Mouse (Mus musculus): Measurements from ENCODE around the gene Ldlr.
"Not testable (repeated sequence)": the region's sequence is repeated elsewhere in the genome, so short reads cannot be mapped to it uniquely, and the experiment has no call there.

Ldlr gene

GRCm38 (mm10) chr9:21758576-21759529 lies 35.6 kb downstream of the Ldlr start:
- DNase-seq: no peak

GRCm38 (mm10) chr9:21759718-21760117 lies 36.4 kb downstream of the Ldlr start:
- no peak for DNase-seq

GRCm38 (mm10) chr9:21760155-21761088 lies 37.1 kb downstream of the Ldlr start, which contains the start of gene Spc24:
Gene Spc24 (minus strand): TSS chr9:21760303.
- peak; percentile 95 to 96 for DNase-seq

- DNase-seq: no peak
These were observed 38.9 kb downstream of the Ldlr start for GRCm38 (mm10) chr9:21762135-21762534.

- no peak for DNase-seq
These were observed 41.1 kb downstream of the Ldlr start for GRCm38 (mm10) chr9:21764084-21764999.

- DNase-seq: no peak
These were observed 44.6 kb downstream of the Ldlr start for GRCm38 (mm10) chr9:21767896-21768295.

- DNase-seq: no peak
These were observed 45.5 kb downstream of the Ldlr start for GRCm38 (mm10) chr9:21768511-21769411.

GRCm38 (mm10) chr9:21769558-21770183 lies 46.4 kb downstream of the Ldlr start:
- no peak for DNase-seq

- not testable (repeated sequence) for DNase-seq
These were observed 50.1 kb downstream of the Ldlr start for GRCm38 (mm10) chr9:21773396-21773795.

GRCm38 (mm10) chr9:21774353-21774752 lies 51.1 kb downstream of the Ldlr start:
- DNase-seq: no peak

- no peak for DNase-seq
These were observed 54.4 kb downstream of the Ldlr start for GRCm38 (mm10) chr9:21777726-21778125.

- DNase-seq: no peak
These were observed 58.6 kb downstream of the Ldlr start for GRCm38 (mm10) chr9:21781657-21782468.

- DNase-seq: no peak
These were observed 61.4 kb downstream of the Ldlr start for GRCm38 (mm10) chr9:21784517-21785307.

- DNase-seq: not testable (repeated sequence)
These were observed 63.0 kb downstream of the Ldlr start for GRCm38 (mm10) chr9:21786309-21786708.

GRCm38 (mm10) chr9:21786906-21787305 lies 63.6 kb downstream of the Ldlr start:
- peak; percentile 64 to 65 for DNase-seq

- no peak for DNase-seq
These were observed 64.4 kb downstream of the Ldlr start for GRCm38 (mm10) chr9:21787654-21788053.

GRCm38 (mm10) chr9:21788234-21788633 lies 65.0 kb downstream of the Ldlr start:
- no peak for DNase-seq

- DNase-seq: no peak
These were observed 68.6 kb downstream of the Ldlr start for GRCm38 (mm10) chr9:21791861-21792260.

GRCm38 (mm10) chr9:21792644-21793043 lies 69.4 kb downstream of the Ldlr start:
- DNase-seq: no peak

All from B cell, adult 2 months (primary cell).